Mouse (Mus musculus): ENCODE data around the gene Frk.
"Not testable (repeated sequence)": the region's sequence is repeated elsewhere in the genome, so short reads cannot be mapped to it uniquely, and the experiment has no call there.

Gene Frk

GRCm38 (mm10) chr10:34618490-34618889 is 135.3 kb downstream of the Frk start:
- DNase-seq = no peak

- DNase-seq = not testable (repeated sequence)
Observed at GRCm38 (mm10) chr10:34620540-34620939, 137.3 kb downstream of the Frk start.

- DNase-seq = no peak
Observed at GRCm38 (mm10) chr10:34638245-34638644, 155.0 kb downstream of the Frk start.
